Mouse (Mus musculus) large intestine, adult 2 months (tissue): ENCODE results near the gene Plcxd1. TPM values are rescaled to one million over a fixed set of nuclear protein-coding genes. Genes with fewer than 3 reads are reported as not detected.
A peak's percentile ranks its signal among the peaks of the same experiment; 100 is the strongest.
"Not testable (repeated sequence)": the region's sequence is repeated elsewhere in the genome, so short reads cannot be mapped to it uniquely, and the experiment has no call there.

ENCODE experiments used
- DNase-seq: peaks from one replicate; pipeline ENCODE4 v3.0.0-alpha.2; 2012; ENCODE audit warnings: low read depth, low spot score
- WGBS: fragments of 180-500 bp; shearing (Covaris S2); methylation state at CpG from one replicate; pipeline ENCODE4 v1.1.7; 2018; 5-methylcytosine and 5-hydroxymethylcytosine counted together
- polyA plus RNA-seq: library from polyadenylated mRNA; depleted of rRNA; stranded (reverse); fragments of >200 nt; gene quantifications from 2 replicates; pipeline ENCODE4 v1.2.3, GENCODE M21; 2012; rRNA removed

The Plcxd1 gene
- 0.36 and 0.49 TPM in 2 replicates for polyA plus RNA-seq

DNA sequence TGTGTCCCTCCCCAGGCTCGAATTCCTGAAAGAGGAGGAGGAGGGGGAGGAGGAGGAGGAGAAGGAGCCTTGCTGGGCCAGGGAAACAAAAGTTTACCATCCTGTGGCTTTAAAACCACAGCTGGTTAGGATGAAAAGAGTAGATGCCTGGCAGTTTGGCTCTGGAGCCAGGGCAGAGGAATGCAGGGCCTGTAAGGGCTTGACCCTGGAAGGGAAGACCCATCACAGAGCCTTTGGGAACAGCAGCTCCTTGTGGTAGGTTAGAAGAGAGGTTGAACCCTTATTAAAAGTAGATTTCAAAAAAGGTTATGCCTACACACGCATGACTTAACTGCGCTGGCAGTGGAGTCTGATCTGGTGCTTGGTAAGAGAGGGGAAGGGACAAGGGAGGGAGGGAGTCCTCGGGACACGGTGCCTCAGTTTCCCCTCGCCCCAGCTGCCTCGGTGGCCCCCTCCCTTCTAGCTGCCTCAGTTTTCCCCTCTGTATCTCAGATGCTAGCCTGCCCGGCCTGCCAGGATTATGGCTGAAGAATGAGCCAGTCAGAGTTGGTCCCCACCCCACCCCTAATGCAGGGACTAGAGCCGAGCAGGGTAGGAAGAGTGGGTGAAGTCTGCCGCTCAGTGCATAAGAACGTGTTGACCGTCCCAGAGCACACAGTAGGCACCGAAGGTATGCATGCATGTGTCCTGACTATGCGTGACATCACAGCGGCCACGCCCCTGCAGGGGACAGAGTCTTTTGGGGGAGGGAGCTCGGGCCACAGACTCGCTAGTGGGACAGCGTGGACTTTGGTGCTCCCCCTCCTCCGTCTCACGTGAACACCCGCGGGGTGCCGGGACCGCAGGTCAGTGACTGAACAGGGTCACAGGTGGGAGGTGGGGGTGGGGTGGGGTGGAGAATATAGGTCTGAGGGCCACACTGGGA is at the start of gene Plcxd1:
Gene Plcxd1 (plus strand): TSS at position 314 of the 925 bp plus-strand sequence.
- no peak for DNase-seq
- WGBS = 33% methylated on average over 25 of the region's 25 CpGs

DNA sequence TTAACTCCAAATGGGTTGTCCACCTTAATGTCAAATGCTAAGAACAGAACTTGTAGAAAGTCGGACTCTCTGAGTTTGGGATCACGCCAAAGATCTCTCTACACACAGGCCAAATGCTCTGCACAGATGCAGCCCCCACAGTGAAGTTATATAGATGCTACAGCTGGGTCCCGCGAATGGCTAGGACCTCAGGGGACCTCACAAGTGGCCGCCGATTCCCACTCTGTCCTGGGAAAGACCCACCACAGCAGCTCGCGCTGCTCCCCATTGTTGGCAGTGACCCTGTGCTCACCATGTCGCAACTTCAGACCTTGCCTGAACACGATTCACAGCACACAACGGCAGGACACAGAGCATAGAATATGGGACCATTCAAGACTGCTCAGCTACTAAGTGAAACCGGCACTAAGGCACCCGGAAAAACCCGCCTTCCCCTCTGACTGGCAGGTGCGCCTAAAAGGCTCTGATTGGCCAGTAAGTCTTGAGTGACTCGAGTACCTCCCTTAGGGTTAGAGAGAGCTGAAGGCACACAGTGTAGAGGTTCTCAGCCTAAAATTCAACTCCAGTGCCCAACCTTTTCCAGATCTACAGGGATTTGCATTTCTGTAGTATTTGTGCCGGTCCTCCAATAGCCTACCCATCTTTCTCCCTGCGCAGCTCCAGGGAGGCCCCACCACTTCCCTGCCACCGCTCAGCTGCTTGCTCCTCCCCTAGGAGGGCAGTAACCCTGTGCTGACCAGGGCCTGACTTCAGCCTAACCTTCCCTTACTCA is 41.9 kb upstream of the Plcxd1 start:
- 2% methylated on average over 19 of the region's 19 CpGs for WGBS
- peak; percentile 83 for DNase-seq

DNA sequence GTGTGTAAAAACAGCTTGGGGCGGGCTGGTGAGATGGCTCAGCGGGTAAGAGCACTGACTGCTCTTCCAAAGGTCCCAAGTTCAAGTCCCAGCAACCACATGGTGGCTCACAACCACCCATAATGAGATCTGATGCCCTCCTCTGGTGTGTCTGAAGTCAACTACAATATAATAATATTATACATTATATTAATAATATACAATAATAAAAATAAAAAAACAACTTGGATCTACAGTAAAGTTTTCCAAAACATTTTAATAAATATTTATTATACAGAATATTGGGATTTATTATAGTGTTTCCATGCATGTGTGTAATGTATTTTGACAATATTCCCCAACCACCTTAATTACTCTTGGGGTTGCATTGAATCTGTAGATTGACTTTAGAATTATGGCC is 27.4 kb upstream of the Plcxd1 start, which contains the start of gene Gm17655:
Gene Gm17655 (minus strand): TSS at position 101 of the 400 bp plus-strand sequence.
- WGBS = 95% methylated on average over 2 of the region's 2 CpGs
- not testable (repeated sequence) for DNase-seq

DNA sequence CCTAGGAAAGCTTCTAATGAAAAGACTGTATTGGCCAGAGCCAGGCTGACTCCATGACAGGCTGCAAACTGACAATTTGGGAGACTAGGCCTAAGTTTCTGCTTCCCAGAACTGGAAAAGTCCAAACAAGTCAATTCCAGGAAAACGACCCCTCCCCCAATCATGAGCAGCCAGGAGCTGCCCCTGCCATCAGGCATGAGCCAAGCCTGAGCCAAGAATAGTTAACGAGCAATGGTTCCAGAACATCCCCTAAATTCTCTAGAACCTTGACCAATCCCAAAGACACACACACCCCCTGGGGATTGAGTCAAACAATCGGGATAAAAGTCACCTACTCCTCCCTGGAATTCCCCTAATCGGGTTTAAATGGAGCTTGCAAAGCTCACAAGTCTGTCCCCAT is 16.8 kb upstream of the Plcxd1 start:
- DNase-seq = no peak
- WGBS = 79% methylated on average over 4 of the region's 4 CpGs

DNA sequence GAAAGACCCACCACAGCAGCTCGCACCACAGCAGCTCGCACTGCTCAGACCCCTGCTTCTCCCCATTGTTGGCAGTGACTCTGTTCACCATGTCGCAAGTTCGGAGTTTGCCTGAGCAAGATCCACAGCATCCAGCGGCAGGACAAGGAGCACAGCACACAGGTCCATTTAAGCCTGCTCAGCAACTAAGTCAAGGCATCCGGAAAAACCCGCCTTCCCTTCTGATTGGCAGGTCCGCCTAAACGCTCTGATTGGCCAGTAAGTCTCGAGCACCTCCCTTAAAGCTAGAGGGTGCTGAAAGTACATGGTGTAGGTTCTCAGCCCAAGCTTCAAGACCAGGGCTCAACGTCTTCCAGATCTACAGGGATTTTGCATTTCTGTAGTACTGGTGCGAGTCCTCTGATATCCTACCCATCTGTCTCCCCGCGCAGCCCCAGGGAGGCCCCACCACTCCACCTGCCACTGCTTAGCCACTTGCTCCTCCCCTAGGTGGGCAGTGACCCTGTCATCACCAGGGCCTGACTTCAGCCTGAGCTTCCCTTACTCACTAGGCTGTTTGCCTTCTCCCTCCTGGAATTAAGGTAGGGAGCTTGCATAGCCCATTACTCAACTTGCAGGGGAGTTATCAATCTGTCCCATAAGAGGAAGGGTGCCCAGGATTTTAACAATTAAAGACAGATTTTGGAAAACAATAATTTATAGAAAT is 13.5 kb upstream of the Plcxd1 start:
- no peak for DNase-seq
- WGBS = 67% methylated on average over 14 of the region's 14 CpGs

DNA sequence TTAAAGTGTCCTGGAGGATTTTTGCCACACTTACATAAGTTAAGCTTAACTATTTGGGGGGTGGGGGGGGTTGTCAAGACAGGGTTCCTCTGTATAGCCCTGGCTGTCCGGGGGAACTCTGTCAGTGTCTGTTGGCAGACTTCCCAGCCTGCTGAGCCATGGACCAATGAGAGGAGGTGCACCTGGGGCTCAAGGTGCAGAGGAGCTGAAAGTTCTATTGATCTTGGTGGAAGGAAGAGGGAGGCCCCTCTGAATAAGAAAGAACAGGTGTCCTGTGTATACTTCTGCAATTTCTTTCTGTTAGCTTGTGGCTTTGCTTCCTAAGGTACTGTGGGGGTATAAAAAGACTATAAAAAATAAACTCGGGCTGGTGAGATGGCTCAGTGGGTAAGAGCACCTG is 8.2 kb upstream of the Plcxd1 start:
- WGBS = 17% methylated on average over 2 of the region's 2 CpGs
- DNase-seq = no peak

DNA sequence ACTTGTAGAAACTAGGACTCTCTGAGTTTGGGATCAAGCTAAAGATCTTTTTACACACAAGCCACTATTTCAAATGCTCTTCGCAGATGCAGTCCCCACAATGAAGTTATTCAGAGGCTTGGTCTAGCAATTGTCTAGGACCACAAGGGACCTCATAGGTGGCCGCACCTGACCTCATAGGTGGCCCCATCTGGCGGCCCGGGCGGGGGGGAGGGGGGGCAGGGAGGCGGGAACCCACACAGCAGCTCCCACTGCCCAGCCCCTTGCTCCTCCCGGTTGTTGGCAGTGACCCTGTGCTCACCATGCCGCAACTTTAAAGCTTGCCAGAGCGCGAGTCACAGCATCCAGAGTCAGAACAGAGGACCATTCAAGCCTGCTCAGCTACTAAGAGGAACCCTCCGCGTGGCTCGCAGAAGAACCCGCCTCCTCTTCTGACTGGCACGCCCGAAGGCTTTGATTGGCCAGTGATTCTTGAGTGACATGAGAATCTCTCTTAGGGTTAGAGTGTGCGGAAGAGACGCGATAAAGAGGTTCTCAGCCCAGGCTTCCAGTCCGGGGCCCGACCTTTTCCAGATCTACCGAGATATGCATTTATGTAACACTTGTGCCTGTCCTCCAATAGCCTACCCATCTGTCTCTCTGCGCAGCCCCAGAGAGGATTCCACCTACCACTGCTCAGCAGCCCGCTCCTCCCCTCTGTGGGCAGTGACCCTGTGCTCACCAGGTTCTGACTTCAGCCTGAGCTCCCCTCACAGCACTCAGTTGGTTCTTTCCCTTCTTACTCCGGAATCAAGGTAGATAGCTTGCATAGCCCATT is 5.5 kb upstream of the Plcxd1 start, which contains the start of gene Gm35315:
Gene Gm35315 (minus strand): TSS at position 391 of the 817 bp plus-strand sequence.
- 1% methylated on average over 25 of the region's 25 CpGs for WGBS
- DNase-seq = peak; percentile 86

DNA sequence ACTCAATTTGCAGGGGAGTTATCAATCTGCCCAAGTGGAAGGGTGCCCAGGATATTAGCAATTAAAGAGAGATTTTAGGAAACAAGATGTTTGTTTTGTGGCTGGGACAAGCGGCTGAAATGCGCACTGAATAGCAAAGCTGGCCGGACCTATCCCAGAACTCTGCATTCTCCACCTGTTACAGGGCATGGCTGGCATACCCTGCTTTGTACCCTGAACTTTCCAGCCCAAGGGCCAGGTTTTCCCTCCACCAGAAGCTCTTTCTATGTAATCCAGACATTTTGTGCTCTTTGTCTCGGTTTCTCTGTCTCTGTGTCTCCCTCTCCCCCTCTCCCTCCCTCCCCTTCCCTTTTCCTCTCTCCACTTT is 4.9 kb upstream of the Plcxd1 start:
- WGBS = 3% methylated on average over 4 of the region's 4 CpGs
- peak; percentile 28 for DNase-seq

DNA sequence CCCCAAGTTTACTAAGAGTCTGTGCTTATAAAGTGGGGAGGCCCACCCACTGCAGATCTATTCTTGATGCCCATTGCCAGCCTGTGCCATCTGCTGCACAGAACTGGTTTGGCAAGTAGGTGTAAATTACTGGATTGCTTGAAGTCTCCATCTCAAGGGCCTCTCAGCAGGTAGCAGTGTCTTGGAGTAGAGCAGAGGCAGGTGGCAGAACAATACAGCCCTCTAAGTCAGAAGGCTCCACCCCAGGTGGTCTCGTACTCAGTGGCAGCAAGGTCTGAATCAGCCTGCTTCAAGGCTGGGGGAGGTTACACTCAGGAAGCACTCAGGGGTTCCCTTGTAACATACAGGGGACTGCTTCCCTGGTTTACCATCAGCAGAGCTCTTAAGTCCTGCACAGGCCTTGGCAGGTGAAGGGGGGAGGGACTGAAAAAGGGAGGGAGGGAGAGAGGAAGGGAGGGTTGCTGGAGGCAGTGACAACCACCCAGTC is 735 bp upstream of the Plcxd1 start:
- 38% methylated on average over 1 of the region's 1 CpGs for WGBS
- no peak for DNase-seq

DNA sequence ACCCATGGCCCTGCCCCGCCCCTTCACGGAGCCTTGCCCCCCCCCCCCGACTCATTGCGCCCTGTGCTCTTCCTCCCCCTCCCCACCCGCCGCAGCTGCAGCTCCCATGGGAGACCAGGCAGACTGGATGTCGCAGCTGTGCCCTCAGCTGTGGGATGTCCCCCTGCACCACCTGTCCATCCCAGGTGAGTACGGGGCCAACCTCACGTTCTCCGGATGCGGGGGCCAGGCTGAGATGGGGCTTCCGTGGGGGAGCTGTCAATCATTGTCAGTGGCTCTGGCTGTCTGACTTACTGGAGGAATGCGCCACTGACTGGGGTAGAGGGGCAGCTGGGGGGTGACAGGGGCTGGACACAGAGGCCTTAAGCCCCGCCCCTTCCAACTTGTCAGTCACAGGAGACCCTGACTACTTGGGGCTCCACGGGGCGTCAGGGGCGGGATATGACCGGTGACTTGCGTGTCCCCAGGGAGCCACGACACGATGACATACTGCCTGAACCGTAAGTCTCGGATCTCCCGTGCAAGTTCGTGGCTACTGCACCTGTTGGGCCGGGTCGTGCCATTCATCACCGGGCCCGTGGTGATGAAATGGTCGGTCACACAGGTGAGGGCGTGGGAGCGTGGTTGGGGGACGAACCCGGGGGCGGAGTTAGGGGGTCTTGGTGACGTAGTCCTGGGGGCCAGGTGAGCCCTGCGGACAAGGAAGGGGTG is 1.3 kb downstream of the Plcxd1 start:
- WGBS = 2% methylated on average over 36 of the region's 37 CpGs
- no peak for DNase-seq

DNA sequence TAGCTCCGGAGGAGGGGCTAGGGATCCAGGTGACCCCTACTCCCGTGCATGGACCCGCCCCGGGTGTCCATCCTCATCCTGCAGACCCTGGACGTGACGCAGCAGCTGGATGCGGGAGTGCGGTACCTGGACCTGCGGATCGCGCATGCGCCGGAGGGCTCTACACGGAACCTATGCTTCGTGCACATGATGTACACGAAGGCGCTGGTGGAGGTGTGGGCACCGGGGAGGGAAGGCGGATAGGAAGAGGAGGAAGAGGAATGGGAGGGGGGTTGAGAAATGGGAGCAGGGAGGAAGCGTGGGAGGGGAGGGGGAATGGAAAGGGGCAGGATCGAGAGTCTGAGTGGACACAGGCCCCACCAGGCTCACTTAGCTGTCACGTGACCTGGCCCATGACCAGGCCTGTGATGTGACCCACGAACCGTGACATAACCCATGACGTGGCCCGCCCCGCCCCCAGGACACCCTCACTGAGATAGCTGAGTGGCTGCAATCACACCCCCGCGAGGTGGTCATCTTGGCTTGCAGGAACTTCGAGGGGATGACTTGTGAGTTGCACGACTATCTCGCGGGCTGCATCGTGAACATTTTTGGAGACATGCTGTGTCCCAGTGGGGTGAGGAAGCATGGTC is 2.1 kb downstream of the Plcxd1 start:
- WGBS = 20% methylated on average over 34 of the region's 34 CpGs
- no peak for DNase-seq

DNA sequence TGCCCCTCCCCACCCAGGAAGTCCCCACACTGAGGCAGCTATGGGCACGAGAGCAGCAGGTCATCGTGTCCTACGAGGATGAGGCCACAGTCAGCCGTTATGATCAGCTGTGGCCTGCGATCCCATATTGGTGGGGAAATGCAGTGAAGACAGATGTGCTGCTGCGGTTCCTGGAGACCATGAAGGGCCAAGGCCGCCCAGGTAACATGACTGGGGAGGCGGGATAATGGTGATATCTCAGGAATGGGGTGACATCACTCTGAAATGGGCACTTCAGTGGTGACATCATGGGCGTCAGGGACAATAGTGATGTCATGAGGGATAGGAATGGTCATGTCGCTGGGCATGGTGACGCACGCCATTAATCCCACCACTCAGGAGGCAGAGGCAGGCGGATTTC is 2.7 kb downstream of the Plcxd1 start:
- 89% methylated on average over 13 of the region's 13 CpGs for WGBS
- DNase-seq = no peak

DNA sequence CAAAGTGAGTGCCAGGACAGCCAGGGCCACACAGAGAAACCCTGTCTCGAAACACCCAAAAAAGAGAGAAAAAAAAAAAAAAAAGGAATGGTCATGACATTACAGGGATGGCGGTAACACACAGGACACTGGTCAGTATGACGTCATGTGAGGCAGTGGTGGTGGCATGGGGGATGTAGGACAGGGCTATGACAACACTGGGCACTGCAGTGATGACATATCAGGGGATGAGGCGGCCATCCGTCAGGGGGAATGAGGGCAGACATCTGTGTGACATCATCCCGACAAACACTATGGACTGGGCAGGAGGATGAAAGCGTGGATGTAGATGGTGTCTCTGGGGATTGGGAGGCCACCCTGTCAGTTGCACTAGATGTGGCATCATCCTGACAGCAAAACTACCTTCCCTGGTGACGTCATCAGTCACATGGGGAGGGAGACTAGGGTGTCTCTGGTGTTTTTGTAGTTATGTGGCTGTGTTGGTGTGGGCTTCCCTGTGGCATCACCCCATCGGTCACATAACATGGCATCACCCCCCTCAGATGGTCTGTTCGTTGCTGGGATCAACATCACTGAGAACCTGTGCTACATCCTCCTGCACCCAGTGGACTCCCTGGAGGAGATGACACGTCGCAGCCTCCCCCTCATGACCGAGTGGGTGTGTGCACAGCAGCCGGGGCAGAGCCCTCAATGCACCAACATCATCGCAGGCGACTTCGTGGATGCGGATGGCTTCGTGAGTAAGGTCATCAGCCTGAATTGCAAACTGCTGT is 3.3 kb downstream of the Plcxd1 start:
- 96% methylated on average over 19 of the region's 19 CpGs for WGBS
- DNase-seq = no peak

DNA sequence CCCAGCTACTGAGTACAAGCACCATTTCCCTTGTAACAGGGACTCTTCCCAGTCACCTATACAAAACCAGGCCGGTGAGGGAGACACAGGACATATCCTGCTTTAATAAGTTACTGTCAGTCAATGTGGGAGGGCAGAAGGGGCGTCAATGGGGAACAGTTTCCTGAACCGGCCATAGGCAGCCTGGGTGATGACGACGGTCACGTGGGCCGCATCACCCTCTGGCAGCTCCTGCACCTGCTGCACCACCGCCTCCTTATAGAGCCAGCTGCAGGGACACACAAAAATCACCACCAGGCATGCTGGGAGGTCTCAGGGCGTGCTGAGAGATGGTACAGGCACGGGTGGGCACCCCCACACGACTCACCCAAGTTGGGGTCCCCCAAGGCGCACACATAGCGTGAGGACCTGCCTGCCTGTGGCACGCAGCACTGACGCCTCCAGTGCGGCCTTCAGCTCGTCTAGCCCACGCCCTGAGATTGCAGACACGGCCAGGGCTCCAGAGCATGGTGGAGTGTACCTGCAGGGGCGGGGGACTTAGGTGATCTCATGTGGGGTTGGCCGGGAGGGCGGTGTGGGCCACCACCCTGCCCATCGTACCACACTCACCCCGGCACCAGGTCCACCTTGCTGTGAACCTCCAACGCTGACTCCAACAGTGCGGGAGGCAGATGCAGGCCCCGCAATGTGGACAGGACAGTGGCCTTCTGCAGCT is 4.3 kb downstream of the Plcxd1 start:
- DNase-seq = no peak

DNA sequence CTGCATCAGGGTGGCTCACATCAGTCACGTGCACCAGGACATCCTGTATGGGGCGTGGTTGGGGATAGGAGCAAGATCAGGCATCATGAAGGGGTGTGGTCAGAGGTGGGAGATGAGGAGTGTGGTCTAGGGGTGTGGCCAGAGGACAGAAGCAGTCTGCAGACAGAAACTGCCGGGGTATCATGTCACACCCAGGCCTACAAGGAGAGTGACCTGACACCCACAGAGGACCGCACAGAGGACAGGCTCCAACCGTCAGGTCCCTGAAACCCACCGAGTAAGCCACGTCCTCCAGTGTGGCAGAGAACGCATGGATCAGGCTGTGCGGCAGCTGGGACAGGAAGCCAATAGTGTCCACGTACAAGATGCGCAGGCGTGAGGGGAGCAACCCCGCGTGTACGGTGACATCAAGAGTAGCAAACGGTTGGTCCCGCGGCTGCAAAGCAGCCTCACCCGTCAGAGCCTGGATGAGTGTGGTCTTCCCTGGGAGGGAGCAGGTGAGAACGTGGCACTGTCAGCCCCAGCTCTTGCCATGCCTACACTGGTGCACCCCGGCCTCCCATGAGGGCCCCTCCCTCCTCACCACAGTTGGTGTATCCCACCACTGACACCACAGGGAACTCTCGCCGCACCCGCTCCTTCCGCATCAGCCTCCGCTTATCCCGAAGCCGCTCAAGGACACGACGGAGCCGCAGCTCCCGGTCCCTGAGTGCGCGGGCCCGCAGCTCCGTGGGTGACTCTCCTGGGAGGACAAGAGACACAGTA is 5.0 kb downstream of the Plcxd1 start:
- whole genome bisulfite sequencing = 97% methylated on average over 36 of the region's 36 CpGs

More for the DNA sequence above, 4.3 kb downstream of the Plcxd1 start:
- WGBS = 95% methylated on average over 27 of the region's 27 CpGs

More for the DNA sequence above, 5.0 kb downstream of the Plcxd1 start:
- no peak for DNase-seq
